Mouse (Mus musculus): ENCODE measurements around the gene Spdef.

DNA sequence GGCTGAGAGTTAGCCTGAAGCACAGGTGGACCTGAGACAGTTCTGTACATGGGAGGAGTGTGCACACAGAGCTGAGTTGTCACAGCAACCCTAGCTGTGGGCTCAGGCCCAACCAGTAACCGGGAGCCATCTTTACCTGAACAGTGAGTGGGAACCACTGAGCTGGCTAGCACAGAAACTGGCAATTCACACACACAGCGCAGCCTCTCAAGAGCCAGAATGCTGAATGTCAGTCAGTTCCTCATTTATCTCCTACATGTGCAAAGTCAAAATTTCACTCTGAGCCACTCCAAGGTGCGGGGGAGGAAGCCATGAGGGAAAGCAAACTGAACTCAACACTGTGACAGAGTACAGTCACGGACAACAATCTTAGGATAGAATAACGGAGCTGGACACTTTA, 38.4 kb upstream of the Spdef start:
- no peak for TF ChIP-seq CTCF (IDR thresholded peaks at IDR 0.05; ENCODE audit: low read depth, low read length)
- no peak for TF ChIP-seq GATA1 (IDR thresholded peaks at IDR 0.05; ENCODE audit: borderline replicate concordance, low read length)

Data from G1E (cell line).